12 mouse cellular contexts compared by ENCODE assay signal in genomic region chr19:47493017-47493997, GRCm38 (mm10). TPM values are rescaled to one million over a fixed set of nuclear protein-coding genes. Genes with fewer than 3 reads are reported as not detected.
DNase-seq lines count a peak whose midpoint lies in the region; ATAC-seq lines count a peak whose summit lies in the region.
"Had no signal": no experiment of that assay in that cellular context is flagged by ENCODE, and none has a peak within 500 bp of the region (broad histone marks: within the 10 kb centered on the region; RNA-seq: fewer than 3 reads in every experiment).

No protein-coding gene starts in this region.

- H3K9me3 ChIP-seq in forebrain, embryonic 16.5 days (ENCODE audit: control insufficient read depth, low read length) = 0 out of 2 replicates have a peak, but pooled peaks cover 2% of the 10 kb centered on the region
- peaks cover 6% of the 10 kb centered on the region; the same call in 1 of the 2 replicates for H3K9me3 ChIP-seq in midbrain, embryonic 10.5 days (replicated peaks)

- H3K27me3 ChIP-seq in forebrain, embryonic 16.5 days (replicated peaks; ENCODE audit: control insufficient read depth, insufficient read depth, low read length) = no peaks in the 10 kb centered on the region
- H3K27me3 ChIP-seq in midbrain, embryonic 10.5 days (ENCODE audit: low read depth, poor library complexity, severe bottlenecking) = no peaks in the 10 kb centered on the region

- peak; percentile 69 for DNase-seq in embryo, embryonic 10 days (ENCODE audit: low spot score)
- no peak for DNase-seq in embryo, embryonic 9.5 days (ENCODE audit: extremely low spot score)
- DNase-seq in midbrain, embryonic 10.5 days (ENCODE audit: low spot score) = peak; percentile 53
- peak; percentile 77 for DNase-seq in retina, embryonic 14.5 days (ENCODE audit: low spot score)
- DNase-seq in layer of hippocampus, adult 9-11 months = no peak
- DNase-seq: kidney, adult 18-20 months; lung, postnatal 4 days; thymus, postnatal 25 days had no signal

- H3K9ac ChIP-seq in forebrain, embryonic 16.5 days (replicated peaks; ENCODE audit: low read depth, low read length) = peak overlapping the region; percentile 41

- peak overlapping the region; percentile 37 for H3K4me2 ChIP-seq in forebrain, embryonic 16.5 days (ENCODE audit: low read length)

- peak overlapping the region; percentile 5; the same call in 1 of the 2 replicates for H3K4me3 ChIP-seq in forebrain, embryonic 16.5 days (replicated peaks; ENCODE audit: low read length)
- peak overlapping the region; percentile 32 for H3K4me3 ChIP-seq in midbrain, embryonic 10.5 days
- H3K4me3 ChIP-seq: layer of hippocampus, adult 2 months had no signal

- H3K27ac ChIP-seq in forebrain, embryonic 16.5 days (ENCODE audit: low read length) = no peak overlapping the region; the same call in 1 of the 2 replicates
- H3K27ac ChIP-seq in midbrain, embryonic 10.5 days (replicated peaks) = peak overlapping the region; percentile 77
- H3K27ac ChIP-seq: layer of hippocampus, adult 2 months had no signal

- peaks cover 16% of the 10 kb centered on the region for H3K4me1 ChIP-seq in forebrain, embryonic 16.5 days (replicated peaks; ENCODE audit: control insufficient read depth, insufficient read depth, low read length)
- H3K4me1 ChIP-seq in midbrain, embryonic 10.5 days = peaks cover 37% of the 10 kb centered on the region

- 9% methylated on average over 23 of the region's 23 CpGs for WGBS in forebrain, embryonic 16.5 days
- 46% methylated on average over 23 of the region's 23 CpGs for WGBS in midbrain, embryonic 10.5 days

- H3K36me3 ChIP-seq in forebrain, embryonic 16.5 days (ENCODE audit: control insufficient read depth, insufficient read depth) = no peaks in the 10 kb centered on the region
- no peaks in the 10 kb centered on the region for H3K36me3 ChIP-seq in midbrain, embryonic 10.5 days

- ATAC-seq in forebrain, embryonic 16.5 days = peak; percentile 51; the same call in 1 of the 2 replicates
- ATAC-seq in megakaryocyte, adult 5-6 weeks (ENCODE audit: poor library complexity, severe bottlenecking) = no peak
- no peak for ATAC-seq in inflammation-experienced regulatory T-cells, adult 6 months

RNA-seq across cellular contexts. Expression of gene Sh3pxd2a, which starts 29.1 kb away (rescaled TPM):
- 2.1 and 2.2 TPM in 2 replicates for polyA plus RNA-seq in forebrain, embryonic 16.5 days (2015; fragmentation: Nextera tagmentation; extraction: Ambion mirVana)
- polyA plus RNA-seq in midbrain, embryonic 10.5 days (2016; fragmentation: Nextera tagmentation; extraction: Ambion mirVana) = 1.7 TPM in 2 replicates
- total RNA-seq in megakaryocyte, adult 5-6 weeks (2015) = 1.4 and 1.8 TPM in 2 replicates
- 1.1 and 1.3 TPM in 2 replicates for total RNA-seq in megakaryocyte, adult 5-6 weeks (2017)
- polyA plus RNA-seq in inflammation-experienced regulatory T-cells, adult 6 months (2017; shearing (Covaris generic)) = under 1 TPM; 0.30 to 0.87 (median 0.54) TPM

RNA-seq across cellular contexts. Expression of gene Stn1, which starts 44.0 kb away (rescaled TPM):
- polyA plus RNA-seq in forebrain, embryonic 16.5 days (2015; fragmentation: Nextera tagmentation; extraction: Ambion mirVana) = 30.0 and 34.0 TPM in 2 replicates
- polyA plus RNA-seq in midbrain, embryonic 10.5 days (2016; fragmentation: Nextera tagmentation; extraction: Ambion mirVana) = 52.5 and 63.4 TPM in 2 replicates
- total RNA-seq in megakaryocyte, adult 5-6 weeks (2015) = 44.2 and 46.2 TPM in 2 replicates
- 39.2 and 44.9 TPM in 2 replicates for total RNA-seq in megakaryocyte, adult 5-6 weeks (2017)
- 10 to 100 TPM; 27.8 to 36.9 (median 31.0) TPM for polyA plus RNA-seq in inflammation-experienced regulatory T-cells, adult 6 months (2017; shearing (Covaris generic))

Comparison
In these comparisons a context has a peak if more than half of its experiments do, and no peak if none do; other contexts are left out.
1. DNase-seq: peak in embryo, embryonic 10 days (single experiment), midbrain, embryonic 10.5 days (single experiment) and retina, embryonic 14.5 days (single experiment); none in embryo, embryonic 9.5 days (single experiment) and layer of hippocampus, adult 9-11 months (single experiment).